Mouse (Mus musculus) lung, postnatal 0 days (tissue): ENCODE measurements around the gene Pdzrn3.

ENCODE experiments used
- CTCF ChIP-seq: IDR thresholded peaks from 2 replicates; pipeline ENCODE4 v1.5.1; 2016; ENCODE audit warnings: antibody characterized with exemption, mild to moderate bottlenecking
- EP300 ChIP-seq: IDR thresholded peaks from 2 replicates; pipeline ENCODE4 v1.6.1; 2016; ENCODE audit warnings: antibody characterized with exemption, mild to moderate bottlenecking, control low read depth

DNA sequence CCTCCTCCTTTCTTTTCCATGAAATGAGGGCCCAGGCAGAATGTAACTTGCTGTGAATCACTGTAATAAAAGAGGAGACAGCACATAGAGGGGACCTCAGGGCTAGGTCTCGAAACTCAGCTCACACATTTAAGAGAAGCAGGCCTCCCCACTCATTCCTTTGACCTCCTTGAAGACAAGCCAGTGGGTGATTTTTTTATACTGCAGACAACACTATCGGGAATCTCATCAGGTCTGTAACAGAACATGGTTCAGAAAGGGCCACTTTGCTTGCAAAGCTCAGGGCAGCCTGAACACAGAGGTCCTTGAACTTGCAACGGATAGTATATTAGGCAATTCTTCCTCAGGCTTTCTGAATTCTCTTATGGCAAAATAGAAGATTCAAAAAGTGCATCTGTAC is 93.8 kb downstream of the Pdzrn3 start:
- TF ChIP-seq CTCF (no peak), EP300 (no peak)
